Mouse (Mus musculus) CD4-positive helper T cell, adult 2 months (primary cell): ENCODE data around the gene Mum1.
"Not testable (repeated sequence)": the region's sequence is repeated elsewhere in the genome, so short reads cannot be mapped to it uniquely, and the experiment has no call there.

ENCODE experiments used
- DNase-seq: peaks from one replicate; pipeline ENCODE4 v3.0.0-alpha.2; 2012; ENCODE audit warnings: low read depth, missing footprints, low spot score

The Mum1 gene

GRCm38 (mm10) chr10:80208248-80208647 is 18.0 kb upstream of the Mum1 start:
- no peak for DNase-seq

GRCm38 (mm10) chr10:80208841-80209371 is 17.3 kb upstream of the Mum1 start:
- no peak for DNase-seq

- DNase-seq: peak; percentile 57
Observed at GRCm38 (mm10) chr10:80211547-80212103, 14.6 kb upstream of the Mum1 start.

GRCm38 (mm10) chr10:80215048-80215772 is 11.0 kb upstream of the Mum1 start:
- no peak for DNase-seq

GRCm38 (mm10) chr10:80220676-80221075 is 5.6 kb upstream of the Mum1 start:
- no peak for DNase-seq

GRCm38 (mm10) chr10:80223137-80223536 is 3.1 kb upstream of the Mum1 start:
- not testable (repeated sequence) for DNase-seq

- no peak for DNase-seq
Observed at GRCm38 (mm10) chr10:80226071-80226415, 191 bp upstream of the Mum1 start.

- no peak for DNase-seq
Observed at GRCm38 (mm10) chr10:80227166-80227539, 919 bp downstream of the Mum1 start.

GRCm38 (mm10) chr10:80227877-80228775 is 1.9 kb downstream of the Mum1 start:
- no peak for DNase-seq

- no peak for DNase-seq
Observed at GRCm38 (mm10) chr10:80236145-80236825, 10.1 kb downstream of the Mum1 start.

GRCm38 (mm10) chr10:80237020-80237419 is 10.8 kb downstream of the Mum1 start:
- no peak for DNase-seq

- DNase-seq: no peak
Observed at GRCm38 (mm10) chr10:80238306-80238705, 12.1 kb downstream of the Mum1 start.

- DNase-seq: no peak
Observed at GRCm38 (mm10) chr10:80239791-80240190, 13.6 kb downstream of the Mum1 start.

GRCm38 (mm10) chr10:80242088-80242487 is 15.9 kb downstream of the Mum1 start:
- DNase-seq: no peak

- DNase-seq: no peak
Observed at GRCm38 (mm10) chr10:80242607-80243006, 16.4 kb downstream of the Mum1 start.

GRCm38 (mm10) chr10:80244791-80245399 is 18.7 kb downstream of the Mum1 start:
- peak; percentile 73 for DNase-seq

GRCm38 (mm10) chr10:80245600-80245999 is 19.4 kb downstream of the Mum1 start:
- DNase-seq: peak; percentile 77

GRCm38 (mm10) chr10:80247849-80248248 is 21.6 kb downstream of the Mum1 start:
- DNase-seq: no peak

- DNase-seq: not testable (repeated sequence)
Observed at GRCm38 (mm10) chr10:80248437-80248836, 22.2 kb downstream of the Mum1 start.

- DNase-seq: peak; percentile 97
Observed at GRCm38 (mm10) chr10:80248971-80249640, 22.9 kb downstream of the Mum1 start, which contains the start of gene Ndufs7. TSS of gene Ndufs7 (plus strand) at chr10:80249121.

- no peak for DNase-seq
Observed at GRCm38 (mm10) chr10:80250059-80250458, 23.8 kb downstream of the Mum1 start.
